Comparison of ENCODE assay signal across 8 mouse cellular contexts in the genomic region with DNA sequence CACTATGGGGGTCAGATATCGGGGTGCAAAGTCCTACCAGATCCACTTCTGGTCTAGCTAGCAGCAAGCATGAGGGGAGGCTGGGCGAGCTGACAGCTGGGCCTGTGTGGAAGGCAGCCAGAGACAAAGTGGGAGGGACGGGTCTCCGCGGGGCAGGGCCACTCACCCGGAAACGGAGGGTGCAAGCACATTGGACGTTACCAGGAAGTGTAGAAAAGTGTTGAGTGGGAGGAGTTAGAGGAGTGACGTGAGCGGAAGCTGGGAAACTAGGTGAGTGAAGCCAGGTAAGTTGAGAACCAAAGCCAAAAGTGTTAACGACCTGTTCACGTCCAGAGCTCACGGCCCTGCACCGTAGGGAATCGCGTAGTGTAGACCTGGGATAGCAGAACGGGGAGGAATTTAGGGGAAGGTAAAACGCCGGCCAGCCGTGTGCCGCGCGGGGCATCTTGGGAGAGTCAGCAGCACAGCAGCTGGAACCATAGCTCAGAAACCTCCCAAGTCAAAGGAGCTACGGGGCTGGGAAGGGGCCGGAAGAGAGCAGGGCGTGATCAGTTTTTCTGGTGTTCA. TPM values are rescaled to one million over a fixed set of nuclear protein-coding genes. Genes with fewer than 3 reads are reported as not detected.
A peak's percentile ranks its signal among the peaks of the same experiment; 100 is the strongest.
DNase-seq lines count a peak whose midpoint lies in the region; ATAC-seq and TF ChIP-seq lines count a peak whose summit lies in the region.

TSS of gene Zfp51 (plus strand) at position 237 of the 567 bp plus-strand sequence.

- H3K9ac ChIP-seq in heart, embryonic 12.5 days = peak within 1 kb of the TSS; percentile 70
- peak within 1 kb of the TSS; percentile 48 for H3K9ac ChIP-seq in kidney, postnatal 0 days (ENCODE audit: low read depth, low read length)
- H3K9ac ChIP-seq in liver, embryonic 11.5 days (ENCODE audit: low read depth, low read length) = peak within 1 kb of the TSS; percentile 83
- H3K9ac ChIP-seq in stomach, embryonic 14.5 days (replicated peaks; ENCODE audit: low read depth, low read length) = peak within 1 kb of the TSS; percentile 45

- ATAC-seq in erythroid progenitor cell, adult 5-6 weeks (replicated peaks; ENCODE audit: low FRiP score, poor library complexity, severe bottlenecking) = peak; percentile 99
- peak; percentile 100 for ATAC-seq in heart, embryonic 12.5 days (ENCODE audit: insufficient number of reproducible peaks, low FRiP score)
- peak; percentile 100 for ATAC-seq in kidney, postnatal 0 days (replicated peaks; ENCODE audit: low FRiP score, low read depth)
- peak; percentile 100 for ATAC-seq in liver, embryonic 11.5 days (replicated peaks; ENCODE audit: low FRiP score)
- peak; percentile 100 for ATAC-seq in stomach, embryonic 14.5 days (ENCODE audit: insufficient number of reproducible peaks, insufficient read depth, low FRiP score, low read depth)

- under 1% methylated on average over 26 of the region's 26 CpGs for WGBS in heart, embryonic 12.5 days
- under 1% methylated on average over 26 of the region's 26 CpGs for WGBS in kidney, postnatal 0 days
- WGBS in liver, embryonic 11.5 days = under 1% methylated on average over 26 of the region's 26 CpGs
- under 1% methylated on average over 26 of the region's 26 CpGs for WGBS in stomach, embryonic 14.5 days

- no peaks in the 10 kb centered on the region for H3K9me3 ChIP-seq in heart, embryonic 12.5 days (replicated peaks)
- no peaks in the 10 kb centered on the region for H3K9me3 ChIP-seq in kidney, postnatal 0 days (replicated peaks; ENCODE audit: low read length)
- H3K9me3 ChIP-seq in liver, embryonic 11.5 days (ENCODE audit: control insufficient read depth, low read length) = no peaks in the 10 kb centered on the region
- no peaks in the 10 kb centered on the region for H3K9me3 ChIP-seq in stomach, embryonic 14.5 days (ENCODE audit: control insufficient read depth, low read depth, low read length)

- H3K27ac ChIP-seq in heart, embryonic 12.5 days (ENCODE audit: poor library complexity, severe bottlenecking) = peak within 1 kb of the TSS; percentile 78
- H3K27ac ChIP-seq in kidney, postnatal 0 days = peak within 1 kb of the TSS; percentile 91
- peak within 1 kb of the TSS; percentile 86 for H3K27ac ChIP-seq in liver, embryonic 11.5 days (ENCODE audit: low read depth, low read length)
- peak within 1 kb of the TSS; percentile 95 for H3K27ac ChIP-seq in stomach, embryonic 14.5 days (ENCODE audit: low read length)

- no peaks in the 10 kb centered on the region for H3K27me3 ChIP-seq in heart, embryonic 12.5 days (replicated peaks)
- H3K27me3 ChIP-seq in kidney, postnatal 0 days (ENCODE audit: insufficient read depth, low read length) = no peaks in the 10 kb centered on the region
- H3K27me3 ChIP-seq in liver, embryonic 11.5 days (replicated peaks; ENCODE audit: control insufficient read depth, insufficient read depth, low read length) = no peaks in the 10 kb centered on the region
- H3K27me3 ChIP-seq in stomach, embryonic 14.5 days (ENCODE audit: control insufficient read depth, insufficient read depth, low read length) = no peaks in the 10 kb centered on the region

- peaks cover 5% of the 10 kb centered on the region for H3K4me1 ChIP-seq in heart, embryonic 12.5 days (replicated peaks)
- H3K4me1 ChIP-seq in kidney, postnatal 0 days (replicated peaks; ENCODE audit: insufficient read depth, low read length) = peaks cover 6% of the 10 kb centered on the region
- peaks cover 5% of the 10 kb centered on the region for H3K4me1 ChIP-seq in liver, embryonic 11.5 days (replicated peaks; ENCODE audit: control insufficient read depth, insufficient read depth, low read length)
- H3K4me1 ChIP-seq in stomach, embryonic 14.5 days (ENCODE audit: control insufficient read depth, insufficient read depth, low read length) = 0 out of 2 replicates have a peak, but pooled peaks cover 5% of the 10 kb centered on the region

- peak within 1 kb of the TSS; percentile 71 for H3K4me3 ChIP-seq in heart, embryonic 12.5 days
- peak within 1 kb of the TSS; percentile 43 for H3K4me3 ChIP-seq in kidney, postnatal 0 days (replicated peaks; ENCODE audit: low read depth, low read length)
- peak within 1 kb of the TSS; percentile 74 for H3K4me3 ChIP-seq in liver, embryonic 11.5 days (ENCODE audit: low read depth, low read length)
- peak within 1 kb of the TSS; percentile 63 for H3K4me3 ChIP-seq in stomach, embryonic 14.5 days (ENCODE audit: low read depth, low read length)

- H3K4me2 ChIP-seq in heart, embryonic 12.5 days = peak within 1 kb of the TSS; percentile 74
- peak within 1 kb of the TSS; percentile 73 for H3K4me2 ChIP-seq in kidney, postnatal 0 days (ENCODE audit: low read length)
- H3K4me2 ChIP-seq in liver, embryonic 11.5 days = peak within 1 kb of the TSS; percentile 66
- peak within 1 kb of the TSS; percentile 61 for H3K4me2 ChIP-seq in stomach, embryonic 14.5 days (replicated peaks; ENCODE audit: low read depth, low read length)

- peaks cover 5% of the 10 kb centered on the region; the same call in 1 of the 2 replicates for H3K36me3 ChIP-seq in heart, embryonic 12.5 days
- H3K36me3 ChIP-seq in kidney, postnatal 0 days (ENCODE audit: insufficient read depth, low read length) = peaks cover 4% of the 10 kb centered on the region; the same call in 1 of the 2 replicates
- H3K36me3 ChIP-seq in liver, embryonic 11.5 days (ENCODE audit: control insufficient read depth, insufficient read depth, low read length) = no peaks in the 10 kb centered on the region; the same call in 1 of the 2 replicates
- peaks cover 6% of the 10 kb centered on the region; the same call in 1 of the 2 replicates for H3K36me3 ChIP-seq in stomach, embryonic 14.5 days (ENCODE audit: control insufficient read depth, insufficient read depth, low read length)

- TF ChIP-seq CTCF in kidney, postnatal 0 days (IDR thresholded peaks at IDR 0.05; ENCODE audit: low read depth) = no peak

- peak; percentile 97 for DNase-seq in CD4-positive helper T cell, adult 2 months (ENCODE audit: low read depth, low spot score)
- peak; percentile 70 for DNase-seq in brain, embryonic 18.5 days (ENCODE audit: low read depth, low spot score)
- DNase-seq in kidney, postnatal 0 days (ENCODE audit: low spot score) = peak; percentile 97
- DNase-seq in liver, embryonic 11.5 days (ENCODE audit: low spot score) = peak; percentile 86
- peak; percentile 97 for DNase-seq in naive thymus-derived CD4-positive, alpha-beta T cell, adult 2 months (ENCODE audit: low read depth)

RNA-seq across cellular contexts. Expression of gene Zfp51, which starts in this region (rescaled TPM):
- 3.4 and 10.1 TPM in 2 replicates for total RNA-seq in erythroid progenitor cell, adult 5-6 weeks (2015; ENCODE audit: low replicate concordance)
- total RNA-seq in erythroid progenitor cell, adult 5-6 weeks (2017; ENCODE audit: low replicate concordance) = 6.5 and 11.9 TPM in 2 replicates
- 9.7 and 10.1 TPM in 2 replicates for polyA plus RNA-seq in heart, embryonic 12.5 days (2016; fragmentation: Nextera tagmentation; extraction: Ambion mirVana)
- polyA plus RNA-seq in kidney, postnatal 0 days (2015; fragmentation: Nextera tagmentation; extraction: Ambion mirVana) = 14.1 and 14.7 TPM in 2 replicates
- 13.0 and 13.5 TPM in 2 replicates for polyA plus RNA-seq in liver, embryonic 11.5 days (2014; fragmentation: Nextera tagmentation; extraction: Ambion mirVana)
- polyA plus RNA-seq in stomach, embryonic 14.5 days (2014; fragmentation: Nextera tagmentation; extraction: Ambion mirVana) = 14.7 and 16.4 TPM in 2 replicates

Comparison
In these comparisons a context has a peak if more than half of its experiments do, and no peak if none do; other contexts are left out.
1. Peak in every context shown above with its lines: DNase-seq, ATAC-seq, H3K4me3 ChIP-seq and H3K27ac ChIP-seq.